Mouse (Mus musculus) lung, postnatal 4 days (tissue): ENCODE measurements around the gene Tnfsf14.
A peak's percentile ranks its signal among the peaks of the same experiment; 100 is the strongest.

Experiments
- DNase-seq, 2 experiments: peaks; one replicate each; pipeline ENCODE4 v3.0.0; 2021

Gene Tnfsf14

GRCm38 (mm10) chr17:57194041-57194507, at the start of gene Tnfsf14:
TSS of gene Tnfsf14 (minus strand) at chr17:57194177.
- peak; percentile 54 to 63 for DNase-seq

DNA sequence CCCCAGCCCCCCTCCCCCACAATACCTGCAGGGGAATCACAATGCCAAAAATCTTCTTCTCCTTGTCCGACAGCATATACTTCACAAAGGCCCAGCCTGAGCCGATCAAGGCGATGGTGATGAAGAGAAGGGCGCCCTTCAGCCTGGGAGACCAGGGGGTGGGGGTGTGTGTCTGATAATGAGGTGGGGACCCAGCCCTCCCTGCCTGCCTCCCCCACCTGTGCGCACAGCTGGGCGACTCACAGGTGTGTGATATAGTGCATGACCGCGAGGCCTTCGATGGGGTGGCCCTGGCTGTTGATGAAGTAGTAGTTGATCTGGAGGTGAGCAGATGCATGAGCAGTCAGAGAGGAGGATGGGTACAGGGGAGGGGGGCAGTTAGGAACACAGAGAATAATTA, 43.2 kb upstream of the Tnfsf14 start:
- peak in 1 of 2 experiments; percentile 15 for DNase-seq

GRCm38 (mm10) chr17:57235803-57236202, 41.8 kb upstream of the Tnfsf14 start:
- DNase-seq = peak in 1 of 2 experiments; percentile 15

GRCm38 (mm10) chr17:57234254-57234928, 40.4 kb upstream of the Tnfsf14 start:
- DNase-seq = peak in 1 of 2 experiments; percentile 16

DNA sequence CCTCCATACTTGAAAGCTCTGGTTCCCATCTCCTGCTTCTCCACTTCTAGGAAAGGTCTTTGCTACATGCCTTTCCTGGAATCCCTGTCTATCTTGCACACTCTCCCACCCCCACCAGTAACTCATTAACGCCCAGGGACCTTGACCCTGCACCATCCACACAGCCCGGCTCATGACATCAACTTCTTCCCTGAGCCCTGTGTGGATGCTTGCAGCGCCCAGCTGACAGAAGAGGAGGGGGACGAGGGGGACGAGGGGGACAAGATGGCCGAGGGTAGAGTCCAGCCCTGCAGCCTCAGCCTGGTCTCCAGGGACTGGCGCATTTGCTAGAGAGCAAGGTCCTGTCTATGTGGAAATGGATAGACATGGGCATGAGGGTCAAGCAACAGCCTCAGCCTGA, 39.1 kb upstream of the Tnfsf14 start:
- DNase-seq = peak in 1 of 2 experiments; percentile 20

DNA sequence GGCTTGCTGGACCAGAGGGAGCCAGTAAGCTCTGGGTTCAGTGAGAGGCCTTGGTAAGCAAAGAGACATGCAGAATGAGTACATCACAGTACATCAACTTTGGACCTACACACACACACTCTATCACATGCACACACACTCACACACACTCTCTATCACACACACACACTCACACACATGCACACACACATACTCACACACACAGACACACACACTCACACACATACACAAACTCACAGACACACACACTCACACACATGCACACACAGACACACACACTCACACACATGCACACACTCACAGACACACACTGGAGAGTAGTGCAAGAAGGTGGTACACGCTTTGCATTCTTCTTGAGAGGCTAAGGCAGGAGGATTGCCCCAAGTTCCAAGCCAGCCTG, 38.2 kb upstream of the Tnfsf14 start:
- DNase-seq = peak in 1 of 2 experiments; percentile 5

DNA sequence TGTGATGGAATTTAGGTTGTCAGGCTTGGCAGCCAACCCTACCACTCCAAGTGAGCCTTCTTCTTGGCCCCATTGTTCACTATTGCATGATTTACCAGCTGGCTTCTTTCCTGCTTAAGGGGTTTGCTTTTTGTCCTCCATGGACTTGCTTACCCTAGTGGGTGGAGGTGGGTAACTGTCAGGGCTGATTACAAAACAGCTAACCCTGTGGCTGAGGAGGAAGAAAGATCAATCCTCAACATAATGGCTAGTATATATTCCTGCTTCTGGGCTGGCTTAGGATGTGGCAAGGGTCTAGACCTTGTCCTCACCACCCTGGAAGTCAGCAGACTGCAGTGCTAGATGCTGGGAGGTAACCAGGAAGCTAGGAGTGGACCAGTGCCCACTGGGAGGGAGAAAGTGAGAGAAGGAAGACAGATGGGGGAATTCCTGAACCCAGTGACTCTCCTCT, 37.4 kb upstream of the Tnfsf14 start:
- peak in 1 of 2 experiments; percentile 24 for DNase-seq

DNA sequence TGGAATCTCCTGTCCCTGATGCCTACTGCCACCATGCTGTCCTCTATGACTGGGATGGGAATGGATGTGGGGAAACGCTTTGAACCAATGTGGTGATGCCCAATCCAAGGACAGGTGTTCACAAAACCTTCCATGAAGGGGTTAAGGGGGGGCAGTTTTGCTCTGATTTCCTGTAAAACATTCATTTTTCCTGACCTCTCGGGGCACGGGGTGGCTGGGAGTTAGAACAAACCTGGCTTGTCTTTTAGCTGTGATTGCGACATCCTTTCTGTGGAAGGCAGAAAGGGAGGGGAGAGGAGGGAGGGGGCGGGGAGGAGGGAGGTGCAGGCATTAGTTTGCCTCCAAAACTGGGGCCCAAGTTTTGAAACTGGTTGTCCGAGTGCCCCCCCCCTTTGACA, 36.8 kb upstream of the Tnfsf14 start:
- DNase-seq = peak in 1 of 2 experiments; percentile 29

DNA sequence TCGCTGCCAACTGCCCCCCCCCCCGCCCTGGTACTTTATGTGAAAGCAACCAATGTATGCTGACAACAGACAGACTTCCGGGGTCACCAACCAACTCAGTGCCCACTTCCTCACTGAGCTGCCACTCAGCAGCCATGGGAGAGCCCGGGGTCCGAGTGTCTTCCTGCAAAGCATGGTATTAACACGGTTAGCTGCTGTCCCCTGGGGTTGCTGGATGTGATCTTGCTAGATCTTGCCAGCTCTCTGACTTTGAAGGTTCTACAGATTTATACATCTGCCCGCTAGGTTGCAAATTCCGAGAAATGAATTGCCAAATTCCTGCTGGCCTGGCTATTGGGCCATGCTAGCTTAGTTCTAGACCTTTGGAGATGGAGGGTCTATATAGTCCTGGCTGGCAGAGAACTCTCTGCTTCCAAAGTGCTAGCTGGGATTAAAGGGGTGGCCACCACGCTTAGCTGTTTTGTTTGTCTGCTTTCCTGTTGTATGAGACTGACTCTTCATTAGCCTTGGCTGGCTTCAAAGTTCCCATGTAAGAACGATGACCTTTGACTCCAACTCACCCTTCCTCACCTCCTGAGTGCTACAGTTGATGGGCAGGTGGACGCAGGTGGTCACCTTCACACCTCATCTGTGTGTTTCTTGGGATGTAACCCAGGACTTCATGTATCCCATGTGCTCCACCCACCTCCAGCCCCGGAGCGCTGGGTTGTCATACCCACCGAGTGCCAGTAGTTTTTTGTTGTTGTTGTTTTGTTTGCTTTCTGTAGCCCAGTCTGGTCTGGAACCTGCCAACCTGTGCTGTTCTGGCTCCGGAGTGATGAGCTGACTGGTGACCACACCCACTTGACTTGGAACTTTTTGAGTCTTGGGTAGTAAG, 36.1 kb upstream of the Tnfsf14 start:
- DNase-seq = peak in 1 of 2 experiments; percentile 20

DNA sequence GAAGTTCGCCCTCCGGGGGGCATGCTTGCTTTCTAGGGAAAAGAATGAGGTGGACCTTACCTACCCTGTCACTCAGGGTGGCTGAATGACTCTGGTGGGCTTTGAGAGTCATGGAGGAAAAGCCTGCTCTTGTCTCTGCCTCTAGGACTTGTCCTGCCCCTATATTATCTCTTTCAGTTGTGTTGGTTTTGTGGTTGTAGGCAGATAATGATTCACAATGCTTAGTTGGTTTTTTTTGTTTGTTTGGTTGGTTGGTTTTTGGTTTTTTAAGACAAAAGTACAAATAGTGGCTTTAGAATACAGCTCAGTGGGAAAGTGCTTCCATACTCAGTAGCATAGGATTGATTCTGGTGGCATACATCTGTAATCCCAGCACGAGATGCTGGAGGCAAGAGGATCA, 34.9 kb upstream of the Tnfsf14 start:
- no peak for DNase-seq

DNA sequence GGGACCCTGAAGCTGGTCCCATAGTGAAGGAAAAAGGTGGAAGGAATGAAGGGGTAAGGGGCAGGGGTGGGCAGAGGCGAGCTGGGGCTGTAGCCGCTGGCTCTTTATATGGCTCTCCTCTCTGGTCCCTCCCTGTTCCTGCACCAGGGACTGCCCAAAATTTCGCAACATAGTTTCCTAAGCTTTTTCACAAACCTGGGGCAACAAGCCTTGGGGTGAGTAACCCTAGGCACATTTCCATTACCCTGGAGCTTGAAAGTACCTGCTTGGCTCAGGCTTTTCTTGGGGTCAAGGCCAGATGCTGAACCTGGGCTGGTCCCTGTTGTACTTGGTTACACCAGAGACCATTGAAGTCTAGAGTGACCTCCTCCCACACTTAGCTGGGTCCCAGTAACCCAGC, 34.0 kb upstream of the Tnfsf14 start, which contains the start of gene C3:
Gene C3 (minus strand): TSS at position 123 of the 400 bp plus-strand sequence.
- DNase-seq = peak; percentile 66 to 76

- peak in 1 of 2 experiments; percentile 18 for DNase-seq
Observed at GRCm38 (mm10) chr17:57227468-57227867, 33.5 kb upstream of the Tnfsf14 start.

DNA sequence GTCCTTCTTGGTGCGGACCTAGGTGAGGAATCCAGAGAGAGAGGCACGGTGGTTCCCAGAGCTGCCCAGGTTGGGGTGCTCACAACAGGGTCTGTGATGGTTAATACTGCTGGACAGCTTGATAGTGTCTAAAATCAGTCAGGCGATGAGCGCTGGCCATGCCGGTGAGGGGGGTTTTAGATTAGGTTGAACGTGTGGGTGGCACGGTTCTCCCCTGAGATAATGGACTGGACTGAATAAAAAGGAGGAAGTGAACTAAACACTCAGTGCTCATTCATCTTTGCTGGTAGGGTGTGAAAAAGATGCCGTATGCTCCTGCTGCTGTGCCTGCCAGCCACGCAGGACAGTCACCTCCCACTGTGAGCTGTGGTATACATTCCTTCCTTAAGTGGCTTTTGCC, 29.3 kb upstream of the Tnfsf14 start:
- no peak for DNase-seq

DNA sequence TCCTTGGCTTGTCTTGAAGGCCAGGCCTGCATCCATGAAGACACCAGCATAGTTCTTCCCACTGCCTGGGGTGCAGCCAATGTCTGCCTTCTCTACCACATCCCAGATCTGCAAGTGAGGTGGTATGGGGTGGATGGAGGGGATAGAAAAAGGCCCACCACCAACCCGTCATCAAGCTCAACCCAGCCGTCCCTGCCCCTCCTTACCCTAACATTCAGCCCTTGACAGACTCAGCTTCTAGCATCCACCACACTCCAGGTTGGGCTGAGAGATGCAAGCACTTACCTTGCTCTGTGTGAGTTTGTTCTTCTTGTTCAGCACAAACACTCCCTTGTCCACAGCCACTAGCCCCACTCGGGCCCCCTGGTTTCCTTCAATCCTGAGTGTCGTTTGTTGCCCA, 27.9 kb upstream of the Tnfsf14 start:
- peak in 1 of 2 experiments; percentile 10 for DNase-seq

DNA sequence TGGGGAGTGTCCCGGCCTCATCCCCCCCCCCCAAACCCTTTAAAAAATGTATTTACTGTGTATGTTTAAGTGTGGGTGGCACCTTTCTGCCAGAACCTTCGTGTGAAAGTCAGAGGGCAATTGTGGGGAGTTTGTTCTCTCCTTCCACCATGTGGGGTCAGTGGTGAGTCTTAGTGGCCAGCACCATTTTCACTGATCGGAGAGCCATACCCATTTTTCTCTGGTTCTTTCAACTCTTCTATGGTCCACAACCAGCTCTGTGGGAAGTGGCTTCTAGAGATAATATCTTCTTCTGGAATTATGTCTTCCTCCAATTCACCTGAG, 25.9 kb upstream of the Tnfsf14 start:
- peak; percentile 22 to 58 for DNase-seq

DNA sequence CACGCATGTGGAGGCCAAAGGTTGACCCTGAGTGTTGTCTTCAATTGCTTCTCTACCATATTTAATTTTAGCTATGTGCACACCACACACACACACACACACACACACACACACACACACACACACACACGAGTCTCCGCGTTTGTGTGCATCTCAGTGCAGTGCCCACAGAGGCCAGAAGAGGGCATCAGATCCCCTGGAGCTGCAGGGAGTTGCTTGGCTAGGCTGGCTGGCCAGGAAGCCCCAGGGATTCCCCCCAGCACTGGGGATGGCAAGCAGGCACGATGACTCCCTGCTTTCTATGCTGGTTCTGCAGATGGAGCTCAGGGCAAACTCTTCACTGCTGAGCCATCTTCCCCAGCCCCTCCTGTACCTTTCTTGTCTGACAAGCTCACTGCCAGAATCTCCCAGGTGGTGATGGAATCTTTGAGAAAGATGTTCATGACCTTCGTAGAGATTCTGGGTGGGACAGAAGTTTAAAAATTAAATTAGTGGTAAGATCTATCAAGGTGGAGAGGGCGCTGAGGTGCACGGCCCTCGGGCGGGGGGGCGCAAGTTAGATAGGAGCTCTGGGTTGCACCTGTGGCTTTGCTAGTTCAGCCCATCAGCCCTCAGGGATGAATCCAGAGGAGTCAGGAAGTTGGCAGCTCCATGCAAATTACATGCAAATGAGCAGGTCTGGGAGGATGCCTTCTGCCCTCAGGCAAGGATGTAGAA, 25.3 kb upstream of the Tnfsf14 start:
- peak; percentile 75 to 84 for DNase-seq

GRCm38 (mm10) chr17:57218335-57218900, 24.4 kb upstream of the Tnfsf14 start:
- peak in 1 of 2 experiments; percentile 11 for DNase-seq

DNA sequence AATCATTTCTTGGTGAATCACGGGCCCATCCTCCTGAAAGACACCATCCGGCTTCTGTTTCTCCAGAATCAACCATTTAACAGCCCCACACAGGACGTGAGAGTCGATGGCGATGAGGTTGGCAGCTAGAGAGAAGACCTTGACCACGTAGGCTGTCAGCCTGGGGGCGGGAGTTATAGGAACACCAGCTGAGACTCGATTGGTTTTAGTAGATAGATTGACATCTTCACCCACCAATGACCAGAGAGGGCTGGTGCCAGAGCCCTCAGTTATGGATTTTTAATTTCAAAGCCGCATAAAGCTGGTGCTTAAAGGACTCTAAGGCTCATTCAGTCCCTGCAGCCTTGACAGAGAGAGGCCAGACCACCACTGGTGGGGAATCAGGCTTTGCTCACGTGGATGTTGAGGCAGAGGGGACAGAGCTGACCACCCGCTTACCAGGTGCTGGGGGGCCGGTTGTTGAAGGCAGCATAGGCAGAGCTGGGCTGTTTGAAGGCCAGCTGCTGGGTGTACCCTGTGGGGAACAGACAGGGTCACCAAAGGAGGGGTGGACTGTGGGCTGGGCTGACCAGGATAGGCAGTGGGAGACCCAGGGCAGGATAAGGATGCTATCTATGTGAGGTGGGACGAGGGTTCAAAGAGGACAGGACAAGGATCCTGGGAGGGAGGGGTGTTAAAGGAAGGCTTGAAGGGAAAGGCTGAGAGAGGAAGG, 20.9 kb upstream of the Tnfsf14 start:
- peak in 1 of 2 experiments; percentile 17 for DNase-seq

DNA sequence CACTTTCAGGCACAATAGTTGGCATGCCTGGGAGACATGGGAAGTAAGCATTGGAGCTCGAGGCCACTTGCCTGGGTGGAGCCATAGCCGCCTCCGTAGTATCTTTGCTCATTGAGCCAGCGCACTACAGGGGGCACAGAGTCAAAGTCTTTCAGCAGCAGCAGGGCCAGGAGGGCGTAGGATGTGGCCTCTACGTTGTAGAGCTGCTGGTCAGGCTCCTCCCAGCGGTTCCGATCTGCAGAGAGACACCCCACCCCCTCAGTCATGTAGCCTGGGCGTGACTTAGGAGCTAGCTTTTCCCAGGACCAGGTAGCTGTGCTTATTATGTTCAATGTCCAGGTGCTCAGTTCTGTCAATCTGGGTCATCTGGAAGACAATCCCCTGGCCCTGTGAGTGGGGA, 17.5 kb upstream of the Tnfsf14 start:
- no peak for DNase-seq

- no peak for DNase-seq
Observed at GRCm38 (mm10) chr17:57209330-57209729, 15.4 kb upstream of the Tnfsf14 start.

- DNase-seq = no peak
Observed at GRCm38 (mm10) chr17:57207938-57208337, 14.0 kb upstream of the Tnfsf14 start.
